In the genomic region with DNA sequence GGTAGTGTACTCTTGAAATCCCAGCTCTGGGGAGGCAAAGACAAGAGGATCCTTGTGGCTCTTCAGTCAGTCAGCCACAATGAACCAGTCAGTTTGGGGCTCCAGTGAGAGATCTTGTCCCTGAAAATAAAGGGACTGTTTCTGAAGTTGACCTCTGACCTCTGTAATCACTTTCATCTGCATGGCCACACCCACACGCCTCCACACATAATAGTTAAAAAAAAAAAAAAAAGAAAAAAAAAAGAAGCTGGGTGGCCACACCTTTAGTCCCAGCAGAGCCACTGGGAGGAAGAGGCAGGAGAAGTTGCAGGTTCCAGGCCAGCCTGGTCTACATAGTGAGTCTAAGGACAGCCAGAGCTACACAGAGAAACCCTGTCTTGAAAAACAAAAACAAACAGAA, we compare ENCODE assay signal across 11 mouse cellular contexts.
DNase-seq lines count a peak whose midpoint lies in the region; ATAC-seq and TF ChIP-seq lines count a peak whose summit lies in the region.
"Had no signal": no experiment of that assay in that cellular context is flagged by ENCODE, and none has a peak within 500 bp of the region (broad histone marks: within the 10 kb centered on the region; RNA-seq: fewer than 3 reads in every experiment).

No protein-coding gene starts in this region.

- TF ChIP-seq CTCF in intestine, postnatal 0 days (IDR thresholded peaks at IDR 0.05; ENCODE audit: low read depth), result no peak

- intact Hi-C loops in left cerebral cortex, postnatal 10 days (cut with DNase I), result no loop called here

- 24% methylated on average over 1 of the region's 1 CpGs for WGBS in hindbrain, embryonic 10.5 days
- WGBS in hindbrain, embryonic 12.5 days, result 32% methylated on average over 1 of the region's 1 CpGs
- WGBS in midbrain, embryonic 11.5 days, result 33% methylated on average over 1 of the region's 1 CpGs
- WGBS in midbrain, embryonic 15.5 days, result 52% methylated on average over 1 of the region's 1 CpGs
- 48% methylated on average over 1 of the region's 1 CpGs for WGBS in intestine, postnatal 0 days
- 35% methylated on average over 1 of the region's 1 CpGs for WGBS in stomach, embryonic 16.5 days

- no peak overlapping the region for H3K4me2 ChIP-seq in hindbrain, embryonic 12.5 days (replicated peaks)
- no peak overlapping the region for H3K4me2 ChIP-seq in midbrain, embryonic 11.5 days
- no peak overlapping the region for H3K4me2 ChIP-seq in midbrain, embryonic 15.5 days
- H3K4me2 ChIP-seq in intestine, postnatal 0 days (replicated peaks; ENCODE audit: low read depth), result no peak overlapping the region
- H3K4me2 ChIP-seq in stomach, embryonic 16.5 days (ENCODE audit: low read depth, low read length), result no peak overlapping the region
- H3K4me2 ChIP-seq: liver, embryonic 12.5 days had no signal

- H3K4me1 ChIP-seq in hindbrain, embryonic 10.5 days (replicated peaks), result peaks cover 45% of the 10 kb centered on the region
- H3K4me1 ChIP-seq in hindbrain, embryonic 12.5 days, result peaks cover 27% of the 10 kb centered on the region
- peaks cover 16% of the 10 kb centered on the region for H3K4me1 ChIP-seq in midbrain, embryonic 11.5 days (ENCODE audit: control insufficient read depth, insufficient read depth, low read length)
- peaks cover 23% of the 10 kb centered on the region for H3K4me1 ChIP-seq in midbrain, embryonic 15.5 days
- peaks cover 46% of the 10 kb centered on the region for H3K4me1 ChIP-seq in intestine, postnatal 0 days (replicated peaks; ENCODE audit: control insufficient read depth, insufficient read depth, low read length)
- H3K4me1 ChIP-seq in stomach, embryonic 16.5 days (ENCODE audit: control insufficient read depth, insufficient read depth, low read length), result peaks cover 34% of the 10 kb centered on the region

- H3K9me3 ChIP-seq in hindbrain, embryonic 10.5 days, result no peaks in the 10 kb centered on the region
- no peaks in the 10 kb centered on the region for H3K9me3 ChIP-seq in hindbrain, embryonic 12.5 days (replicated peaks)
- no peaks in the 10 kb centered on the region for H3K9me3 ChIP-seq in midbrain, embryonic 11.5 days (ENCODE audit: control insufficient read depth, low read length)
- H3K9me3 ChIP-seq in midbrain, embryonic 15.5 days, result no peaks in the 10 kb centered on the region
- no peaks in the 10 kb centered on the region for H3K9me3 ChIP-seq in intestine, postnatal 0 days (ENCODE audit: control insufficient read depth)
- 0 out of 2 replicates have a peak, but pooled peaks cover 3% of the 10 kb centered on the region for H3K9me3 ChIP-seq in stomach, embryonic 16.5 days (replicated peaks; ENCODE audit: control insufficient read depth, low read length)
- H3K9me3 ChIP-seq: liver, embryonic 12.5 days had no signal

- no peak for DNase-seq in hindbrain, embryonic 10.5 days (ENCODE audit: low spot score)
- DNase-seq in midbrain, embryonic 11.5 days (ENCODE audit: low spot score, missing footprints), result no peak
- no peak for DNase-seq in kidney, postnatal 4 days
- DNase-seq in left cerebral cortex, postnatal 10 days (ENCODE audit: extremely low spot score in 1 of 2, low spot score in 2 of 2), result no peak
- DNase-seq: adrenal gland, adult 8-10 months; thymus, postnatal 4 days had no signal

- no peak overlapping the region for H3K9ac ChIP-seq in hindbrain, embryonic 12.5 days
- no peak overlapping the region for H3K9ac ChIP-seq in midbrain, embryonic 11.5 days (ENCODE audit: low read length)
- no peak overlapping the region for H3K9ac ChIP-seq in midbrain, embryonic 15.5 days
- no peak overlapping the region for H3K9ac ChIP-seq in intestine, postnatal 0 days (ENCODE audit: low read depth, low read length)
- peak overlapping the region; percentile 32; the same call in 1 of the 2 replicates for H3K9ac ChIP-seq in stomach, embryonic 16.5 days (ENCODE audit: low read length)
- H3K9ac ChIP-seq: liver, embryonic 12.5 days had no signal

- no peaks in the 10 kb centered on the region for H3K36me3 ChIP-seq in hindbrain, embryonic 10.5 days
- H3K36me3 ChIP-seq in hindbrain, embryonic 12.5 days, result no peaks in the 10 kb centered on the region
- H3K36me3 ChIP-seq in midbrain, embryonic 11.5 days (ENCODE audit: control insufficient read depth, insufficient read depth, low read length), result no peaks in the 10 kb centered on the region
- H3K36me3 ChIP-seq in midbrain, embryonic 15.5 days (replicated peaks), result no peaks in the 10 kb centered on the region
- no peaks in the 10 kb centered on the region for H3K36me3 ChIP-seq in intestine, postnatal 0 days (ENCODE audit: control insufficient read depth, insufficient read depth)
- H3K36me3 ChIP-seq in stomach, embryonic 16.5 days (ENCODE audit: control insufficient read depth, insufficient read depth, low read length), result no peaks in the 10 kb centered on the region
- H3K36me3 ChIP-seq: liver, embryonic 12.5 days had no signal

- no peak for ATAC-seq in hindbrain, embryonic 12.5 days (ENCODE audit: low FRiP score)
- no peak for ATAC-seq in midbrain, embryonic 11.5 days (ENCODE audit: low FRiP score)
- ATAC-seq in midbrain, embryonic 15.5 days (replicated peaks), result no peak
- ATAC-seq in intestine, postnatal 0 days, result no peak
- ATAC-seq in stomach, embryonic 16.5 days (ENCODE audit: insufficient read depth, low FRiP score), result no peak
- ATAC-seq: liver, embryonic 12.5 days had no signal

- H3K27me3 ChIP-seq in hindbrain, embryonic 10.5 days (ENCODE audit: insufficient read depth, poor library complexity, severe bottlenecking), result no peaks in the 10 kb centered on the region
- H3K27me3 ChIP-seq in hindbrain, embryonic 12.5 days, result no peaks in the 10 kb centered on the region
- no peaks in the 10 kb centered on the region for H3K27me3 ChIP-seq in midbrain, embryonic 11.5 days (ENCODE audit: control insufficient read depth, insufficient read depth, low read length)
- H3K27me3 ChIP-seq in midbrain, embryonic 15.5 days (replicated peaks), result no peaks in the 10 kb centered on the region
- no peaks in the 10 kb centered on the region for H3K27me3 ChIP-seq in intestine, postnatal 0 days (replicated peaks; ENCODE audit: control insufficient read depth, insufficient read depth, low read length)
- no peaks in the 10 kb centered on the region for H3K27me3 ChIP-seq in stomach, embryonic 16.5 days (ENCODE audit: control insufficient read depth, insufficient read depth, low read length)
- H3K27me3 ChIP-seq: liver, embryonic 12.5 days had no signal

- peak overlapping the region; percentile 84 for H3K27ac ChIP-seq in hindbrain, embryonic 10.5 days
- no peak overlapping the region for H3K27ac ChIP-seq in hindbrain, embryonic 12.5 days
- H3K27ac ChIP-seq in midbrain, embryonic 11.5 days (ENCODE audit: low read depth, low read length), result peak overlapping the region; percentile 78
- no peak overlapping the region for H3K27ac ChIP-seq in midbrain, embryonic 15.5 days
- H3K27ac ChIP-seq in intestine, postnatal 0 days (ENCODE audit: low read depth, low read length), result peak overlapping the region; percentile 95
- H3K27ac ChIP-seq in stomach, embryonic 16.5 days (ENCODE audit: low read length), result peak overlapping the region; percentile 92

- no peak overlapping the region for H3K4me3 ChIP-seq in hindbrain, embryonic 10.5 days
- no peak overlapping the region for H3K4me3 ChIP-seq in hindbrain, embryonic 12.5 days
- H3K4me3 ChIP-seq in midbrain, embryonic 11.5 days (ENCODE audit: low read depth, low read length), result no peak overlapping the region
- no peak overlapping the region for H3K4me3 ChIP-seq in midbrain, embryonic 15.5 days
- H3K4me3 ChIP-seq in intestine, postnatal 0 days (ENCODE audit: low read depth, low read length), result no peak overlapping the region
- no peak overlapping the region for H3K4me3 ChIP-seq in stomach, embryonic 16.5 days (replicated peaks; ENCODE audit: low read length)
- H3K4me3 ChIP-seq: liver, embryonic 12.5 days had no signal

Comparison
In these comparisons a context has a peak if more than half of its experiments do, and no peak if none do; other contexts are left out.
1. H3K27ac ChIP-seq: peak in hindbrain, embryonic 10.5 days (single experiment), midbrain, embryonic 11.5 days (single experiment), intestine, postnatal 0 days (single experiment) and stomach, embryonic 16.5 days (single experiment); none in hindbrain, embryonic 12.5 days (single experiment) and midbrain, embryonic 15.5 days (single experiment).